Mouse (Mus musculus): ENCODE data around the gene Lman1l. TPM values are rescaled to one million over a fixed set of nuclear protein-coding genes. Genes with fewer than 3 reads are reported as not detected.

Lman1l gene
- polyA plus RNA-seq, 1 experiment from 2014 or later: not detected

DNA sequence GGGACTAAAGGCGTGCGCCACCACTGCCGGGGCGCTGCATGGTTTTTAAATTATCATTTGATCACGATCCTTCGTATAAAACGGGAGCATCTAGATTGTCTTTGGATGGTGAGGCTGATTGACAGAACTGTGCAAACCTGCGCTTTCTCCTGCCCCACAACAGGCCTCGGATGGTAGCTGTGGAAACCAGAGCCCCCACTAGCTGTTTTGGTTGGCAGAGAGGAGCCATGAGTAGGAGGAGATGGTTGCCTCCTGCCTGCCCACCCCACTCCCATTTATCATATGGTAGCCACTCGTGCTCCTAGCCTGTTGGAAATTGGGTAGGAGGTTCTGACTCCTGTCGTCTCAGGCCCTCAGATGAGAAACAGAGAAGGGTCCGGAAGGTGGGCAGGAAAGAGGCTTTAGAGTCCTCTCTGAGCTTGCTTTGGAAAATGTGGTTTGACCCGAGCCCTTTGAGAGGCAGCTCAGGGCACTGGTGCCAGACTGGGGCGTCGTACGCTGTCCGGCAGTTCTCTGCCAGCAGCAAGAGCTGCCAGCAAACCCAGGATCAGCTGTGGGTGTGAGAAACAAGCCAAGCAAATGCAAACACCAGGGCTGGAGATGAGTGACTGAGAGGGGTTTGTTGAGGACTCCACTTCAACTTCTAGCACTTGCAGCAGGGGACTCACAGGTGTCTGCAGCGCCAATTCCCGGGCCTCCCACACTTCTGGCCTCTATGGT lies 36.2 kb upstream of the Lman1l start:
- no peaks in the 10 kb centered on the region for H3K36me3 ChIP-seq
- H3K27ac ChIP-seq (replicated peaks): no peak overlapping the region
- H3K4me2 ChIP-seq (replicated peaks): no peak overlapping the region
- H3K4me3 ChIP-seq (replicated peaks): no peak overlapping the region
- WGBS: 77% methylated on average over 19 of the region's 19 CpGs
- no peak overlapping the region for H3K9ac ChIP-seq
- no peak for ATAC-seq (ENCODE audit: insufficient number of reproducible peaks, low FRiP score, low TSS enrichment, low read depth)
- H3K4me1 ChIP-seq: peaks cover 7% of the 10 kb centered on the region; the same call in 1 of the 2 replicates
- peaks cover 23% of the 10 kb centered on the region for H3K27me3 ChIP-seq
- H3K9me3 ChIP-seq (replicated peaks): no peaks in the 10 kb centered on the region

DNA sequence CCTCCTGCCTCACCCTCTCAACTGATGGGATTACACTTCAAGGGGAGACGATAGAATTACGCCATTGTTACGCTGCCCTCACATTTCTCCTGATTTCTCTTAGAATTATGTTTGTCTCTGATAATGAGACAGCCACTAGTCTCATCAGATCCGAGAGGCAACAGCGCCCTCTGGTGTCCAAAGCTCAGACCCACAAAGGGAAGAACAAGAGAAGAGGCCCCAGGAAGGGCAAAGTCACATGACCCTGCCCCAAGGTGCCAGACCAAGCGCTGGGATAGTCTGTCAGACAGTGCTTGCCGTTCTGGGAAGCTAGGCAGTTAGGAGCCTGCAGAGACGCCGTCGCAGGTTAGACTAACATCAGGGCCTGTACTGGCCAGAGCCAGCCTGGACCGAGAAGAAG lies 35.2 kb upstream of the Lman1l start:
- H3K9me3 ChIP-seq (replicated peaks): no peaks in the 10 kb centered on the region
- peaks cover 7% of the 10 kb centered on the region; the same call in 1 of the 2 replicates for H3K4me1 ChIP-seq
- H3K27me3 ChIP-seq: peaks cover 23% of the 10 kb centered on the region
- peak overlapping the region; percentile 26 for H3K4me3 ChIP-seq (replicated peaks)
- peak; percentile 78 for ATAC-seq (ENCODE audit: insufficient number of reproducible peaks, low FRiP score, low TSS enrichment, low read depth)
- no peaks in the 10 kb centered on the region for H3K36me3 ChIP-seq
- peak overlapping the region; percentile 50 for H3K4me2 ChIP-seq (replicated peaks)
- H3K9ac ChIP-seq: 0 out of 2 replicates have a peak overlapping the region, but pooled peaks have one; percentile 19
- WGBS: 2% methylated on average over 11 of the region's 11 CpGs
- no peak overlapping the region for H3K27ac ChIP-seq (replicated peaks)

DNA sequence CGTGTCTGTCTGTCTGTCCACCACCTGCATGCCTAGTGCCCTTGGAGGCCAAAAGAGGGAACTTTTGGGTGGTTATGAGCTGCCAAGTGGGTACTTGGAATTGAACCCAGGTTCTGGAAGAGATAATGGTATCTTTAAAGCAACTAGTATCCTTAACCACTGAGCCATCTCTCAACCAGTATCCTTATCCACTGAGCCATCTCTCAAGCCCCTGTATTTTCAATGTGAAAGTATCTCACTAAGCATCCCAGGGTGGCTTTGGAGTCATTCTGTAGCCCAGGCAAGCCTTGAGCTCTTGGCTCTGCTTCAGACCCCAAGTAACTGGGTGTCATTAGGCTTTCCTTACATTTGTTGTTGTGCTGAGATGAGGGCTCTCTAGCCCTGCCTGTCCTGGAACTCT lies 34.4 kb upstream of the Lman1l start:
- no peak overlapping the region for H3K4me3 ChIP-seq (replicated peaks)
- H3K27ac ChIP-seq (replicated peaks): no peak overlapping the region
- H3K4me1 ChIP-seq: peaks cover 7% of the 10 kb centered on the region; the same call in 1 of the 2 replicates
- 89% methylated on average over 1 of the region's 1 CpGs for WGBS
- H3K4me2 ChIP-seq (replicated peaks): no peak overlapping the region
- H3K9me3 ChIP-seq (replicated peaks): no peaks in the 10 kb centered on the region
- H3K36me3 ChIP-seq: no peaks in the 10 kb centered on the region
- H3K27me3 ChIP-seq: peaks cover 23% of the 10 kb centered on the region
- no peak overlapping the region for H3K9ac ChIP-seq
- ATAC-seq (ENCODE audit: insufficient number of reproducible peaks, low FRiP score, low TSS enrichment, low read depth): no peak

DNA sequence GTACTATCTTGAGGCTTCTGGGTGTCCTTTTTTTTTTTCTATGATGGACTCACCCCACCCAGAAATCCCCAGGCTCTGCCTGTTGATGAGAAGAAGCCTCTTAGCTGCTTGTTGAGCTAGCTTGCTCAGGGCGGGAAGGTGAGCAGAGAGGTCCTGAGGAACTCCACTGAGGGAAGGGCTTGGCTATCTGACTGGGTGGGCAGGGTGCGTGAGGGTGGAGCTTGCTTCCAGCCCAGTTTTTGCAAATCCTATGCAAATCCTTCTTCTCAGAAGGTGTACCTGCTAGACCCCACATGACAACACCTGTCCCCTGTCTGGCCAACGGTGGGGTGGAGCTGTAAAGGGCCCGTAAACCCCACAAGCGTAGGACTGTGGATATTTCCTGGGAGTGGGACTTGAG lies 32.7 kb upstream of the Lman1l start, which contains the start of gene Csk:
TSS of gene Csk (minus strand) at position 349 of the 400 bp plus-strand sequence.
- no peak within 1 kb of the TSS for H3K4me2 ChIP-seq (replicated peaks)
- WGBS: 43% methylated on average over 5 of the region's 5 CpGs
- no peak within 1 kb of the TSS for H3K27ac ChIP-seq (replicated peaks)
- H3K9me3 ChIP-seq (replicated peaks): no peaks in the 10 kb centered on the region
- no peak for ATAC-seq (ENCODE audit: insufficient number of reproducible peaks, low FRiP score, low TSS enrichment, low read depth)
- H3K4me3 ChIP-seq (replicated peaks): no peak within 1 kb of the TSS
- H3K36me3 ChIP-seq: no peaks in the 10 kb centered on the region
- H3K27me3 ChIP-seq: peaks cover 23% of the 10 kb centered on the region
- H3K4me1 ChIP-seq: peaks cover 7% of the 10 kb centered on the region; the same call in 1 of the 2 replicates
- H3K9ac ChIP-seq: no peak within 1 kb of the TSS

DNA sequence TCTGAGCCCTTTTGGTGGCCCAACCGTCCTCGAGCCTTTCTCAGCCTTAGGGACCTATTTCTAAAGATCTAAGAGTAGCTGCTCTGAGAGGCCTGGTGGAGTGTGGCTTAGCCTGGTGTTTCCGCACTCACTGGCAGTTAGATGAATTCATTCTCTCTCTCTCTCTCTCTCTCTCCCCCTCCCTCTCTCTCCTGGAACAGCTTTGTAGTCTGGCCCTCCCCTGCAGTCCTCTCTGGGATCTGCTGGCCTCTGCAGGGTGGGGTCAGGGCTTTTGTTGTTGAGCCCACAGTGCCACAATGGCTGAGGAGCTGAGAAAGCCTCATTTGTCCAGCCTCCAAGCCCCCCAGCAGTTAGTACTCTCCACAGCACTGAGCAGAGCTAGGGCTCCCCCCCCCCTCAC lies 32.3 kb upstream of the Lman1l start:
- 52% methylated on average over 3 of the region's 3 CpGs for WGBS
- Histone ChIP-seq H3K27ac (replicated peaks) (no peak overlapping the region), H3K4me1 (peaks cover 7% of the 10 kb centered on the region; the same call in 1 of the 2 replicates), H3K36me3 (no peaks in the 10 kb centered on the region), H3K4me3 (replicated peaks) (no peak overlapping the region), H3K27me3 (peaks cover 23% of the 10 kb centered on the region), H3K4me2 (replicated peaks) (no peak overlapping the region), H3K9me3 (replicated peaks) (no peaks in the 10 kb centered on the region), H3K9ac (no peak overlapping the region)
- ATAC-seq (ENCODE audit: insufficient number of reproducible peaks, low FRiP score, low TSS enrichment, low read depth): no peak

DNA sequence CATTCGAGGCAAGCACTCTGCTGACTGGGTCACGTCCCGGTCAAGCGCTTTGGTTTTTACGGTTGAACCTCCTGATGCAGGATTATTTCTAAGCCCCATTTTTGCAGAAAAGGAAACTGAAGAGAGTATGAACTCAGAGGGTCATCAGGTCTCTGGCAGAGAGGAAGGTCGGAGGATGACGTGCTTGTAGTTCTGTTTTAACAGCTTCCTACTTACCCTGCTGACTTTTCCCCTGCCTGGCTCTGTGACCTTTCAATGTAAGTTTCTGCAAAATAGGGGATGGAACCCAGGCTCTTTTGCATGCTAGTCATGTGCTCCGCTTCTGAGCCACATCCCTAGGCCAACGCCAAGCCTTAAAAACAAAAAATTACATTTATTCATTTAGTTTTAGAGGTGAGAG lies 31.8 kb upstream of the Lman1l start:
- WGBS: 68% methylated on average over 9 of the region's 9 CpGs
- Histone ChIP-seq H3K4me1 (peaks cover 7% of the 10 kb centered on the region; the same call in 1 of the 2 replicates), H3K36me3 (no peaks in the 10 kb centered on the region), H3K27ac (replicated peaks) (no peak overlapping the region), H3K27me3 (peaks cover 23% of the 10 kb centered on the region), H3K9me3 (replicated peaks) (no peaks in the 10 kb centered on the region), H3K9ac (no peak overlapping the region), H3K4me2 (replicated peaks) (no peak overlapping the region), H3K4me3 (replicated peaks) (no peak overlapping the region)
- ATAC-seq (ENCODE audit: insufficient number of reproducible peaks, low FRiP score, low TSS enrichment, low read depth): no peak

DNA sequence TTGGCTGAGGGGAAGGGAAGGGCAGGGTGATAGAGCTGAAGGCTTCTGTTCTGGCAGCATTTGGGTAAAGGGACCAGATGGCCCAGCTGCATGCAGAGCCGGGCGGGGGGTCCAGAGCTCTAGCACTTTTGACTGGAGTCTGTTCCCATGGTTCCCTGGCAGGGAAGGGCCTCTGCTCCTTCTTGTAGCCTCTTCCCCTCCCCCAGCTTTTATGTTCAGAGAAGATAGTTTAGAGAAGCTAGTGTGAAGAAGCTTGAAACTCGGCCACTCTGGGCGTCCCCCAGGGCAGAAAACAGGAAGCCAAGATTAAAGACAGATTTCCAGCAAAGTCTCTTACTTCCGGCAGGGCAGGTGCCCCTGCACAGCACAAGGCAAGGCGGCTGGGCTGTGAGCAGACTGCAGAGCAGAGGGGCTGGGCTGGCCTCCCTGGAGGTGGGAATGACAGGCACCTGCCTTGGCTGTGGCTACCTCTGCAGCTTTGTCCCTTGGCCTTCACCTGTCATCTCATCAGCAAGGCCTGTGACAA lies 30.3 kb upstream of the Lman1l start:
- Histone ChIP-seq H3K9ac (no peak overlapping the region), H3K27me3 (peaks cover 23% of the 10 kb centered on the region), H3K27ac (replicated peaks) (no peak overlapping the region), H3K4me2 (replicated peaks) (no peak overlapping the region), H3K4me3 (replicated peaks) (no peak overlapping the region), H3K36me3 (no peaks in the 10 kb centered on the region), H3K4me1 (peaks cover 9% of the 10 kb centered on the region; the same call in 1 of the 2 replicates), H3K9me3 (replicated peaks) (no peaks in the 10 kb centered on the region)
- ATAC-seq (ENCODE audit: insufficient number of reproducible peaks, low FRiP score, low TSS enrichment, low read depth): 0 out of 2 replicates have a peak, but pooled peaks have one; percentile 8
- 15% methylated on average over 6 of the region's 6 CpGs for WGBS

DNA sequence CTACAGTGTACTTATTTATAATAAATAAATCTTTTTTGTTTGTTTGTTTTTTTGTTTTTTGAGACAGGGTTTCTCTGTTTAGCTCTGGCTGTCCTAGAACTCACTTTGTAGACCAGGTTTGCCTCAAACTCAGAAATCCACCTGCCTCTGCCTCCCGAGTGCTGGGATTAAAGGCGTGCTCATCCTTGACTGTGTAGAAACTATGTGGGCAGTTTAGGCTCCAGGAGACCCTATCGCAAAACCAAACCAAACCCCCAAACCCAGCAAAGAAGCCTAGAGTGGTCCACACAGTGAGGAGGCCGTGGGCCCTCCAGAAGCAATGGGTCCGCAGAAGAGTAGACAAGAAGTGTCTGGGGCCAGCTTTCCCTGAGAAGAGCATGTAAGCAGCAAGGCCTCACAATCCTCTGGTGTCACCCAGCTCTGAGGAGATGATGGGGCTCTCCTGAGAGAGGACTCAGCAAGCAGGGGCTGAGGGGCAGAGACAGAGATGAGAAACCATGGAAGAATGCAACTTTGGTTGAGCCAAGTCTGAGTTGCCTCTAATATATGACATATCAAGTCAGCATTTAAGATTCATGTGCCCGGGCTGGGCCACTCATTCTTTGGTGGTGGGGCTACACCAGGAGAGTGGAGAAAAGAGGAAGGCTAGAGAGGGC lies 29.7 kb upstream of the Lman1l start:
- H3K9me3 ChIP-seq (replicated peaks): no peaks in the 10 kb centered on the region
- no peak overlapping the region for H3K27ac ChIP-seq (replicated peaks)
- H3K27me3 ChIP-seq: peaks cover 23% of the 10 kb centered on the region
- H3K4me2 ChIP-seq (replicated peaks): no peak overlapping the region
- no peaks in the 10 kb centered on the region for H3K36me3 ChIP-seq
- ATAC-seq (ENCODE audit: insufficient number of reproducible peaks, low FRiP score, low TSS enrichment, low read depth): 0 out of 2 replicates have a peak, but pooled peaks have one; percentile 12
- 90% methylated on average over 6 of the region's 6 CpGs for WGBS
- H3K4me3 ChIP-seq (replicated peaks): no peak overlapping the region
- H3K4me1 ChIP-seq: 0 out of 2 replicates have a peak, but pooled peaks cover 8% of the 10 kb centered on the region
- no peak overlapping the region for H3K9ac ChIP-seq

DNA sequence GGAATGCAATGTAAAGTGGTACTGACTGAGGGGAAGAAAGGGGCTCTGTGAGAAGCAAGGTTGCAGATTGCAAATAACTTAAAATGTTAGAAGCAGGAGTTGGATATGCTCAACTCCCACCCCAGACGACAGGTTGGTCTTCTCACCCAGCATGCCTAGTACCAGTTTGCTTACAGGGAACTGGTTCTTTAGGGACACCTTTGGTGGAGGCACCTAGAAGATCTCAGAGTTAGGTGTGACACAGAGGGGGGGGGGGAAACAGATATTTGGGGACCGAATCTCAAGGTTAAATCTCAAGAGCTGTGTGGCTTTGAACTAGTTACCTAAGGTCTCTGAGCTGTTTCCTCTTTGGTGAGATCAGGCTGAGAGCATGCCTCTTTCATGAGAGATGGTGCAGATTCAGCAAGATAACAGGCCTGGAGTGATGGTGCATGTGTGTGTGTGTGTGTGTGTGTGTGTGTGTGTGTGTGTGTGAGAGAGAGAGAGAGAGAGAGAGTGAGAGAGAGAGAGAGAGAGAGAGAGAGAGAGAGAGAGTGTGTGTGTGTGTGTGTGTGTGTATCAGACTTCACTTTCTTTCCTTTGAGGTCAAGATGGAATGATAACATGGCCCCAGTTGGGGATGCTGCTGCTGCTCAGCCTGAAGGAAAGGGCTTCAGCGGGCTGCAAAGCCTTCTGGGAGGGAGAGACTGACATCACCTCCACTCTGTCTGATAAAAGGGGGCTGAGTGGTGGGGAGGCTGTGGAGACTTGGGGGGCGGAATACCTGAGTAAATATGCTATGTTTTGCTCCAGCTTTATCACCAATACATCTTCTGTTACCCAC lies 26.9 kb upstream of the Lman1l start:
- no peak overlapping the region for H3K27ac ChIP-seq (replicated peaks)

DNA sequence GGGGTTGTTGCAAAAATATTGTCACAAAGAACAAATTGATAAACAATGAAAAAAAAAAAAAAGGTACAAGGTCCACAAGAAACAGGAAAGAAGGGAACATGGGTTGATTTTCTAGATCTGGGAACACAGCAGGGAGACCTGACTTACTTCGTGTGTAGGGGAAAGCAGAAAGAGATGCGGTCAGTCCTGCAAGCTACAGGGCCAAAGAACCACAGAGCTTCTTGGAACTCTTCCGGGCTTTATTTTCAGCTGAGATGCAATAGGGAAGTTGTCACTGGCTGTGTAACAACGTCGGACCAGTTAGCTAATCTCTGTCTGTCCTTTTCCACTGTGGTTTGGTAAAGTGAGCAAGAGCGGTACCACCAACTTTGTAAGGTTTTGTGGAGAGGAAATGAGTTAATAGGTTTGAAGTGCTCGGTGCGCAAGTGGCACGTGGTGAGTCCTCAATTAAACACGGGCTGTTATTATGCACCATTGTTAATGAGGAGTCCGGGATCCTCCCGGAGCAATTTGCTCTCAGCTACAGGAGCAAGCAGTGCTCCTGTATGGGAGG lies 26.1 kb upstream of the Lman1l start:
- Histone ChIP-seq H3K9me3 (replicated peaks) (no peaks in the 10 kb centered on the region), H3K27me3 (no peaks in the 10 kb centered on the region), H3K4me1 (peaks cover 38% of the 10 kb centered on the region), H3K9ac (no peak overlapping the region), H3K27ac (replicated peaks) (no peak overlapping the region), H3K4me3 (replicated peaks) (no peak overlapping the region), H3K36me3 (0 out of 2 replicates have a peak, but pooled peaks cover 2% of the 10 kb centered on the region), H3K4me2 (replicated peaks) (no peak overlapping the region)
- 66% methylated on average over 12 of the region's 12 CpGs for WGBS
- ATAC-seq (ENCODE audit: insufficient number of reproducible peaks, low FRiP score, low TSS enrichment, low read depth): no peak

More for the DNA sequence above, 26.9 kb upstream of the Lman1l start:
- peaks cover 29% of the 10 kb centered on the region for H3K4me1 ChIP-seq
- H3K9ac ChIP-seq: no peak overlapping the region
- no peaks in the 10 kb centered on the region for H3K36me3 ChIP-seq
- no peaks in the 10 kb centered on the region for H3K27me3 ChIP-seq
- no peak overlapping the region for H3K4me2 ChIP-seq (replicated peaks)
- WGBS: 58% methylated on average over 4 of the region's 4 CpGs
- ATAC-seq (ENCODE audit: insufficient number of reproducible peaks, low FRiP score, low TSS enrichment, low read depth): no peak
- H3K4me3 ChIP-seq (replicated peaks): no peak overlapping the region
- no peaks in the 10 kb centered on the region for H3K9me3 ChIP-seq (replicated peaks)

All from embryonic facial prominence, embryonic 15.5 days (tissue).